Mouse (Mus musculus): ENCODE data around the gene Crp.

- TF ChIP-seq CTCF (IDR thresholded peaks at IDR 0.05; ENCODE audit: low read depth, low read length) (no peak), POLR2A (IDR thresholded peaks at IDR 0.05; ENCODE audit: extremely low read depth, insufficient read depth, low read length) (no peak)
Measured at GRCm38 (mm10) chr1:172657266-172657665, 40.6 kb upstream of the Crp start.

Data from liver, adult 2 months (tissue).